Mouse (Mus musculus): ENCODE results near the gene Hdac1. TPM values are rescaled to one million over a fixed set of nuclear protein-coding genes. Genes with fewer than 3 reads are reported as not detected.

The Hdac1 gene
- 50.9 and 79.7 TPM in 2 replicates for polyA plus RNA-seq (2012; rRNA removed)

- peak; percentile 50 for DNase-seq (ENCODE audit: low read depth)
These were observed at the start of gene Hdac1 for GRCm38 (mm10) chr4:129542592-129543141. Hdac1 (minus strand) TSS chr4:129542713.

GRCm38 (mm10) chr4:129588865-129589264, 46.4 kb upstream of the Hdac1 start:
- DNase-seq (ENCODE audit: low read depth), result no peak

- DNase-seq (ENCODE audit: low read depth), result no peak
These were observed 44.4 kb upstream of the Hdac1 start for GRCm38 (mm10) chr4:129586943-129587342.

- no peak for DNase-seq (ENCODE audit: low read depth)
These were observed 43.3 kb upstream of the Hdac1 start for GRCm38 (mm10) chr4:129585773-129586172.

- DNase-seq (ENCODE audit: low read depth), result no peak
These were observed 42.5 kb upstream of the Hdac1 start for GRCm38 (mm10) chr4:129584884-129585608.

- DNase-seq (ENCODE audit: low read depth), result no peak
These were observed 41.9 kb upstream of the Hdac1 start for GRCm38 (mm10) chr4:129584370-129584769.

- no peak for DNase-seq (ENCODE audit: low read depth)
These were observed 39.7 kb upstream of the Hdac1 start for GRCm38 (mm10) chr4:129582251-129582650.

- DNase-seq (ENCODE audit: low read depth), result no peak
These were observed 37.8 kb upstream of the Hdac1 start for GRCm38 (mm10) chr4:129580347-129580746.

GRCm38 (mm10) chr4:129578466-129578865, 36.0 kb upstream of the Hdac1 start, which contains the start of gene Fam167b:
Fam167b (minus strand) TSS chr4:129578549.
- no peak for DNase-seq (ENCODE audit: low read depth)

- DNase-seq (ENCODE audit: low read depth), result no peak
These were observed 35.2 kb upstream of the Hdac1 start for GRCm38 (mm10) chr4:129577688-129578087.

GRCm38 (mm10) chr4:129576863-129577491, 34.5 kb upstream of the Hdac1 start:
- no peak for DNase-seq (ENCODE audit: low read depth)

- DNase-seq (ENCODE audit: low read depth), result no peak
These were observed 32.8 kb upstream of the Hdac1 start for GRCm38 (mm10) chr4:129575171-129575844.

GRCm38 (mm10) chr4:129573430-129573829, 30.9 kb upstream of the Hdac1 start, which contains the start of gene Lck:
Lck (minus strand) TSS chr4:129573641.
- no peak for DNase-seq (ENCODE audit: low read depth)

GRCm38 (mm10) chr4:129573093-129573370, 30.5 kb upstream of the Hdac1 start:
- DNase-seq (ENCODE audit: low read depth), result no peak

GRCm38 (mm10) chr4:129572236-129573092, 30.0 kb upstream of the Hdac1 start:
- DNase-seq (ENCODE audit: low read depth), result no peak

- DNase-seq (ENCODE audit: low read depth), result no peak
These were observed 29.1 kb upstream of the Hdac1 start for GRCm38 (mm10) chr4:129571551-129572084.

- no peak for DNase-seq (ENCODE audit: low read depth)
These were observed 27.5 kb upstream of the Hdac1 start for GRCm38 (mm10) chr4:129570028-129570427.

GRCm38 (mm10) chr4:129568366-129568765, 25.9 kb upstream of the Hdac1 start:
- no peak for DNase-seq (ENCODE audit: low read depth)

- no peak for DNase-seq (ENCODE audit: low read depth)
These were observed 22.6 kb upstream of the Hdac1 start for GRCm38 (mm10) chr4:129565139-129565538.

GRCm38 (mm10) chr4:129563718-129564117, 21.2 kb upstream of the Hdac1 start:
- no peak for DNase-seq (ENCODE audit: low read depth)

- no peak for DNase-seq (ENCODE audit: low read depth)
These were observed 18.7 kb upstream of the Hdac1 start for GRCm38 (mm10) chr4:129561184-129561583.
